Mouse (Mus musculus): ENCODE measurements around the gene Gbf1. TPM values are rescaled to one million over a fixed set of nuclear protein-coding genes. Genes with fewer than 3 reads are reported as not detected.
A peak's percentile ranks its signal among the peaks of the same experiment; 100 is the strongest.

Gene Gbf1
- polyA plus RNA-seq, 1 experiment from 2014 or later = 55.0 TPM

- TF ChIP-seq CTCF (IDR thresholded peaks at IDR 0.05) = no peak
- in situ Hi-C loops (cut with MboI; ENCODE audit: low pct_unique_long_range_greater_than_20kb) = loop anchor here (10.0 kb wide), 1 partner anchor 234 kb away; no protein-coding TSS in a partner anchor
- CTCF ChIA-PET = no interaction called here
- POLR2A ChIA-PET = no interaction called here
- peaks cover 56% of the 10 kb centered on the region for H3K27me3 ChIP-seq
- DNase-seq (ENCODE audit: low read depth, low spot score) (no peak), ATAC-seq (no peak)
These were observed 21.0 kb upstream of the Gbf1 start for GRCm38 (mm10) chr19:46131283-46131682.

GRCm38 (mm10) chr19:46131694-46132525 lies 20.4 kb upstream of the Gbf1 start, which contains the start of gene Elovl3:
Elovl3 (plus strand) TSS chr19:46131897.
- TF ChIP-seq CTCF (IDR thresholded peaks at IDR 0.05) = no peak
- in situ Hi-C loops (cut with MboI; ENCODE audit: low pct_unique_long_range_greater_than_20kb) = loop anchor here (10.0 kb wide), 1 partner anchor 233 kb away; no protein-coding TSS in a partner anchor
- CTCF ChIA-PET = no interaction called here
- POLR2A ChIA-PET = no interaction called here
- H3K27me3 ChIP-seq = peaks cover 53% of the 10 kb centered on the region
- ATAC-seq = no peak
- DNase-seq (ENCODE audit: low read depth, low spot score) = no peak

GRCm38 (mm10) chr19:46132577-46132976 lies 19.7 kb upstream of the Gbf1 start:
- ChIA-PET CTCF (interaction anchor here (1.0 to 1.1 kb wide), 2 partner anchors 10 to 142 kb away, joined by 3 read pairs; no protein-coding TSS in a partner anchor), POLR2A (no interaction called here)
- DNase-seq (ENCODE audit: low read depth, low spot score) = no peak
- no peak for TF ChIP-seq CTCF (IDR thresholded peaks at IDR 0.05)
- in situ Hi-C loops (cut with MboI; ENCODE audit: low pct_unique_long_range_greater_than_20kb) = loop anchor here (10.0 kb wide), 1 partner anchor 232 kb away; no protein-coding TSS in a partner anchor
- peaks cover 55% of the 10 kb centered on the region for H3K27me3 ChIP-seq
- ATAC-seq = no peak

GRCm38 (mm10) chr19:46135297-46135696 lies 17.0 kb upstream of the Gbf1 start:
- in situ Hi-C loops (cut with MboI; ENCODE audit: low pct_unique_long_range_greater_than_20kb) = loop anchor here (5.0 to 10.0 kb wide), 2 partner anchors 122 to 230 kb away; no protein-coding TSS in a partner anchor
- ATAC-seq = peak; percentile 51
- peaks cover 71% of the 10 kb centered on the region for H3K27me3 ChIP-seq
- no peak for TF ChIP-seq CTCF (IDR thresholded peaks at IDR 0.05)
- DNase-seq (ENCODE audit: low read depth, low spot score) = peak; percentile 48
- ChIA-PET POLR2A (interaction anchor here (0.6 to 1.2 kb wide), 3 partner anchors 117 to 195 kb away, joined by 3 to 4 read pairs (median 3); no protein-coding TSS in a partner anchor), CTCF (interaction anchor here (0.7 to 7.2 kb wide), 21 partner anchors 9 to 201 kb away, joined by 3 to 39 read pairs (median 4); partner anchors contain the start of gene Nfkb2)

- ATAC-seq (peak; percentile 51), DNase-seq (ENCODE audit: low read depth, low spot score) (no peak)
- TF ChIP-seq CTCF (IDR thresholded peaks at IDR 0.05) = no peak
- peaks cover 71% of the 10 kb centered on the region for H3K27me3 ChIP-seq
- POLR2A ChIA-PET = interaction anchor here (0.6 to 1.2 kb wide), 4 partner anchors 116 to 194 kb away, joined by 3 to 4 read pairs (median 3); partner anchors contain the start of gene Fbxl15
- CTCF ChIA-PET = interaction anchor here (0.7 to 7.2 kb wide), 26 partner anchors 8 to 200 kb away, joined by 3 to 39 read pairs (median 4); partner anchors contain the start of gene Nfkb2
- in situ Hi-C loops (cut with MboI; ENCODE audit: low pct_unique_long_range_greater_than_20kb) = loop anchor here (5.0 to 10.0 kb wide), 2 partner anchors 121 to 229 kb away; no protein-coding TSS in a partner anchor
These were observed 16.3 kb upstream of the Gbf1 start for GRCm38 (mm10) chr19:46135789-46136638.

GRCm38 (mm10) chr19:46136639-46137580 lies 15.4 kb upstream of the Gbf1 start:
- in situ Hi-C loops (cut with MboI; ENCODE audit: low pct_unique_long_range_greater_than_20kb) = loop anchor here (5.0 to 10.0 kb wide), 2 partner anchors 120 to 228 kb away; no protein-coding TSS in a partner anchor
- H3K27me3 ChIP-seq = peaks cover 72% of the 10 kb centered on the region
- ChIA-PET CTCF (interaction anchor here (0.9 to 7.2 kb wide), 18 partner anchors 12 to 199 kb away, joined by 3 to 39 read pairs (median 5); partner anchors contain the start of gene Nfkb2), POLR2A (interaction anchor here (1.0 kb wide), 1 partner anchor 191 kb away, joined by 3 read pairs; the partner anchor contains the start of gene Fbxl15)
- DNase-seq (ENCODE audit: low read depth, low spot score) (no peak), ATAC-seq (peak; percentile 52)
- no peak for TF ChIP-seq CTCF (IDR thresholded peaks at IDR 0.05)

GRCm38 (mm10) chr19:46140324-46140723 lies 12.0 kb upstream of the Gbf1 start:
- POLR2A ChIA-PET = interaction anchor here (0.7 kb wide), 1 partner anchor 20 kb away, joined by 4 read pairs; no protein-coding TSS in a partner anchor
- in situ Hi-C loops (cut with MboI; ENCODE audit: low pct_unique_long_range_greater_than_20kb) = no loop called here
- no peak for TF ChIP-seq CTCF (IDR thresholded peaks at IDR 0.05)
- peaks cover 79% of the 10 kb centered on the region for H3K27me3 ChIP-seq
- CTCF ChIA-PET = interaction anchor here (7.2 kb wide), 1 partner anchor 113 kb away, joined by 39 read pairs; no protein-coding TSS in a partner anchor
- DNase-seq (ENCODE audit: low read depth, low spot score) (no peak), ATAC-seq (no peak)

GRCm38 (mm10) chr19:46141091-46141490 lies 11.2 kb upstream of the Gbf1 start:
- TF ChIP-seq CTCF (IDR thresholded peaks at IDR 0.05) = no peak
- ATAC-seq = no peak
- in situ Hi-C loops (cut with MboI; ENCODE audit: low pct_unique_long_range_greater_than_20kb) = no loop called here
- ChIA-PET CTCF (interaction anchor here (7.2 kb wide), 1 partner anchor 112 kb away, joined by 39 read pairs; no protein-coding TSS in a partner anchor), POLR2A (no interaction called here)
- peaks cover 87% of the 10 kb centered on the region for H3K27me3 ChIP-seq
- DNase-seq (ENCODE audit: low read depth, low spot score) = no peak
